Mouse (Mus musculus) liver, postnatal 0 days (tissue): ENCODE data around the gene Blmh. TPM values are rescaled to one million over a fixed set of nuclear protein-coding genes. Genes with fewer than 3 reads are reported as not detected.
A peak's percentile ranks its signal among the peaks of the same experiment; 100 is the strongest.

ENCODE experiments used
- ATAC-seq: fragments of 200-750 bp; cut with Nextera tagmentation; 2 replicates; pipeline ENCODE4 v1.8.0; 2017; ENCODE audit warnings: mild to moderate bottlenecking, moderate library complexity
- DNase-seq: peaks from one replicate; pipeline ENCODE4 v3.0.0-alpha.2; 2016
- H3K27ac ChIP-seq: fragments of 300-500 bp; sonication (generic); 2 replicates; pipeline ENCODE4 v1.5.1; 2014; ENCODE audit warnings: antibody characterized with exemption, moderate library complexity, mild to moderate bottlenecking, low read depth
- H3K27me3 ChIP-seq: fragments of 300-500 bp; sonication (generic); 2 replicates; pipeline ENCODE4 v1.6.1; 2014; ENCODE audit warnings: low read length, control low read depth, mixed read lengths; ENCODE audit not compliant: insufficient read depth
- H3K36me3 ChIP-seq: fragments of 300-500 bp; sonication (generic); replicated peaks from 2 replicates; pipeline ENCODE4 v1.6.1; 2014; ENCODE audit warnings: mild to moderate bottlenecking, control low read depth, low read length, moderate library complexity, mixed read lengths; ENCODE audit not compliant: insufficient read depth
- H3K4me1 ChIP-seq: fragments of 300-500 bp; sonication (generic); 2 replicates; pipeline ENCODE4 v1.6.1; 2014; ENCODE audit warnings: antibody characterized with exemption, mild to moderate bottlenecking, control low read depth; ENCODE audit not compliant: insufficient read depth
- H3K4me2 ChIP-seq: fragments of 300-500 bp; sonication (generic); 2 replicates; pipeline ENCODE4 v1.6.1; 2014; ENCODE audit warnings: low read depth, mild to moderate bottlenecking, low read length, moderate library complexity, mixed read lengths
- H3K4me3 ChIP-seq: fragments of 300-500 bp; sonication (generic); 2 replicates; pipeline ENCODE4 v1.5.1; 2014; ENCODE audit warnings: low read depth, low read length
- H3K9ac ChIP-seq: fragments of 300-500 bp; sonication (generic); replicated peaks from 2 replicates; pipeline ENCODE4 v1.6.1; 2014; ENCODE audit warnings: mild to moderate bottlenecking, moderate library complexity
- H3K9me3 ChIP-seq: fragments of 300-500 bp; sonication (generic); 2 replicates; pipeline ENCODE4 v1.6.1; 2016; ENCODE audit warnings: mild to moderate bottlenecking, control low read depth, low read length, mixed read lengths
- CTCF ChIP-seq: sonication (generic); IDR thresholded peaks from 2 replicates; pipeline ENCODE4 v1.5.1; 2016; ENCODE audit warnings: antibody characterized with exemption, low read depth
- EP300 ChIP-seq: IDR thresholded peaks from 2 replicates; pipeline ENCODE4 v1.6.1; 2016; ENCODE audit warnings: antibody characterized with exemption, low read depth, mild to moderate bottlenecking
- WGBS: fragments of 180-500 bp; shearing (Covaris S2); extraction: QIAGEN DNeasy Blood & Tissue Kit; methylation state at CpG from one replicate; pipeline ENCODE4 v1.1.7; 2014; ENCODE audit not compliant: insufficient replicate concordance; 5-methylcytosine and 5-hydroxymethylcytosine counted together
- polyA plus RNA-seq: library from polyadenylated mRNA; unstranded; fragments of >200 nt; fragmentation: Nextera tagmentation; extraction: Ambion mirVana; gene quantifications from 2 replicates; pipeline ENCODE4 v1.2.1, GENCODE M21; 2015

Gene Blmh
- polyA plus RNA-seq, 1 experiment from 2014 or later = 34.6 TPM

DNA sequence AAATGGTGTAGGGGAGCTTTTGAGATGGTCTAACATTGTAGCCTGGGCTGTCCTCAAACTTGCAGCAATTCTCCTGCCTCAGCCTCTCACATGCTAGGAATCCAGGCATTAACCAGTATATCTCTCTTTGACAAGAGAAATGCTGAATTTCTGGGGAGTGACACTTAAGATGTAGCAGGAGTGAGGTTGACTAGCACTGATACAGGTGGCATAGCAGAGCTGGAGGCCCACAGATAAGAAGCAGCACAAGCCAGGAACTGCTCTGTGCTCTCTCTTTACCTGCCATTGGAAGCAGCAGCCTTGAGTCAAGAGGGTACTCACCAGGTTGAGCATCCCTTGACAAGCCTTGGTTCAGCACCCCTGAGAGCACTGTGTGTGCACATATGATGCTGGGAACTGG is 59.6 kb downstream of the Blmh start:
- 0 out of 2 replicates have a peak, but pooled peaks have one; percentile 29 for ATAC-seq
- no peak overlapping the region for H3K4me2 ChIP-seq
- no peak overlapping the region for H3K9ac ChIP-seq
- H3K27me3 ChIP-seq = no peaks in the 10 kb centered on the region
- TF ChIP-seq CTCF (no peak), EP300 (no peak)
- H3K4me1 ChIP-seq = peaks cover 8% of the 10 kb centered on the region
- no peak for DNase-seq
- no peaks in the 10 kb centered on the region for H3K9me3 ChIP-seq
- no peak overlapping the region for H3K4me3 ChIP-seq
- no peak overlapping the region for H3K27ac ChIP-seq
- peaks cover 41% of the 10 kb centered on the region for H3K36me3 ChIP-seq

DNA sequence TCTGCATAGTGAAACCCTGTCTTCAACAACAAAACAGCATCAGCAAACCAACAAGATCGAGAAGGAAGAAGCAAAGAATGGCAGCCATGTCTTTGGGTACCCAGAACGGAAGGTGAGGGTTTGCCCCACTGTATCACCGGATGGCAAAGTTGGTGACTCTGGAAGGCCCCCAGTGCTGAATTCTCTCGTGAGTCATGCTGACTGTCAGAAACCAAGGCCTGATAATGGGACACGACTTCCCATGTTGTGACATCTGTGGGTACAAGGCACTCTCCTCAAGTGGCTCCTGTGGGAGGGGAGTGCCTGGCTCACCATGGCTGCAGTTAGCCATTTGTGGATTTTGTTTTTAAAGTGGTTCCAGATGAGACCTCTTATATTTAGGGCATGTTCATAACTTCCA is 66.2 kb downstream of the Blmh start:
- 37% methylated on average over 5 of the region's 5 CpGs for WGBS
- Histone ChIP-seq H3K27me3 (no peaks in the 10 kb centered on the region), H3K4me3 (no peak overlapping the region), H3K9me3 (no peaks in the 10 kb centered on the region), H3K4me1 (peaks cover 5% of the 10 kb centered on the region; the same call in 1 of the 2 replicates), H3K27ac (no peak overlapping the region), H3K36me3 (peaks cover 23% of the 10 kb centered on the region), H3K4me2 (no peak overlapping the region), H3K9ac (no peak overlapping the region)
- TF ChIP-seq CTCF = no peak
- no peak for TF ChIP-seq EP300
- no peak for ATAC-seq
- no peak for DNase-seq

DNA sequence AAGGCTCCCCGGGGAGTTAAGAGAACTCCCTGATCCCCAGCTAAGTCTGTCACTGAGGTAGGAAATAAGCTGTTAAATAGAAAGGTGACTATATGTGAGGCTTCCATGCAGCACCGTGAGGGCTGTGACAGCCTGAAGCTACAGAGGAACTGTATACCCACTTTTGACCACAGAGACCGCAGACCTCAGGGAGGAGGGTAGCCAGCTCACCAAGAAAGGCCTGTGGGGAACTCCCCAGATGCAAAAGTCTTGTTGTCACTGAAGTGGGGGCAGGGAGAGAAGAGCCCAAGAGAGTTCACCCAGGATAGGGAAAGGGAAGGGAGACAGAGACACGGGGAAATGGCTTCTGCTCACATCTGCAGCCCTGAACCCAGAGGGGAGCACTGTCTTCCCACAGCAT is 68.3 kb downstream of the Blmh start:
- peak; percentile 53 for DNase-seq
- 9% methylated on average over 4 of the region's 4 CpGs for WGBS
- Histone ChIP-seq H3K36me3 (peaks cover 6% of the 10 kb centered on the region; the same call in 1 of the 2 replicates), H3K27ac (no peak overlapping the region), H3K4me3 (no peak overlapping the region), H3K4me2 (no peak overlapping the region), H3K4me1 (peaks cover 5% of the 10 kb centered on the region), H3K27me3 (peaks cover 5% of the 10 kb centered on the region), H3K9me3 (no peaks in the 10 kb centered on the region), H3K9ac (no peak overlapping the region)
- ATAC-seq = no peak
- no peak for TF ChIP-seq EP300
- TF ChIP-seq CTCF = no peak

DNA sequence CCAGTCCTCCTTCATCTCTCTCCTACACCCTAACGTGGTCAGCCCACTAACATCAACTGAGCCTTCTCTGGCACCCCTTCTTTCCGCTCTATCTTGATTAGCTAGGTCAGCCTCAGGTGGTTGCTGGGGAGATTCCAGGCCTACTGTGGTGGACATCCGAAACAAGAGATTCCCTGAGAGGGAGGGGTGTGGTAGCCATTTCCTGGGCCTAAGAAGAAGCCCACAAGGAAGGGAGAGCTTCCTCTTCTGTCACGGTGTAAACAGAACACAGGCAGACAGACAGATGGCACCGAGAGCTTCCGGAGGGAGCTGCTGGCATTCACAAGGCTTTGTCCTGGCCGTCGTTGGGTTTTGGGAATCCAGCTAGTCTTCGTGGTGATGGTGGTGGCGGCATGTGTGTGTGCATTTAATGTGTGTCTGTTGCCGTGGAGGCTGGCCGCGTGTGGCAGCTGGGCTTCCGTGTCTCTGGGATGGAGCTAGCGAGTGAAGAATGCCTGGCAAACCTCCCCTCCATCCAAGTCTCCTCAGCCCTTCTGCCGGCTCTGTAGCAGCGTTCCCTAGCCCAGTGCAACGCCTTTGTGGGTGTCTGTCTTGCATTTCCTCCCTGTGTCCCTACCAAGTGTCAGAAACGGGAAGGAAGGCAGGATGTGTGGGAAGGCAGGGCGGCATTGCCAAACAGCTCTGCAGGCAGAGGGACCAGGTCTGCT is 71.5 kb downstream of the Blmh start:
- no peak for TF ChIP-seq EP300
- no peak for TF ChIP-seq CTCF
- WGBS = 37% methylated on average over 20 of the region's 20 CpGs
- Histone ChIP-seq H3K4me2 (peak overlapping the region; percentile 44), H3K27me3 (peaks cover 24% of the 10 kb centered on the region), H3K27ac (no peak overlapping the region), H3K36me3 (no peaks in the 10 kb centered on the region), H3K9me3 (no peaks in the 10 kb centered on the region), H3K9ac (no peak overlapping the region), H3K4me3 (no peak overlapping the region), H3K4me1 (peaks cover 9% of the 10 kb centered on the region)
- no peak for DNase-seq
- no peak for ATAC-seq

DNA sequence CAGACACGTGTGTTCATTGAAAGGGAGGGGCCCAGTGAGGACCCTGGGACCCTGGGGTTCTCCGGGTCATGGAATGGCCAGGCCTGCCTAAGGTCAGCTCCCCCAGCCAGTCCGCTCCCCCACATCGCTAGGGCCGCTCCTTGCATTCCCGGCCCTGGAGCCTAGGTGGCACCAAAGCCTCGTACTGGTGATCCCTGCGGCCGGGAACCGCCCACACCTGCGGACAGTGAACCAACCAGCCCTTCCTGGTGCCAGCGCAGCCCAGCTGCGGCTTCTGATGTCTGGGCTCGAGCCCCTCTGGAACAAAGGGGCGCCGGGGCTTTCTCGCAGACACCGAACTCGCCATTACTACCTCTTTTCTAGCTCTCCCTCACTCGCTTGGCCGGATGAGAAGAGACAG is 72.7 kb downstream of the Blmh start:
- peak; percentile 88 for DNase-seq
- peaks cover 24% of the 10 kb centered on the region for H3K27me3 ChIP-seq
- WGBS = 1% methylated on average over 21 of the region's 21 CpGs
- H3K4me2 ChIP-seq = peak overlapping the region; percentile 63
- peak; percentile 85 for ATAC-seq
- peaks cover 9% of the 10 kb centered on the region for H3K4me1 ChIP-seq
- no peak overlapping the region for H3K27ac ChIP-seq
- TF ChIP-seq CTCF (peak; percentile 91), EP300 (no peak)
- no peaks in the 10 kb centered on the region for H3K9me3 ChIP-seq
- peak overlapping the region; percentile 32 for H3K4me3 ChIP-seq
- no peaks in the 10 kb centered on the region for H3K36me3 ChIP-seq
- H3K9ac ChIP-seq = no peak overlapping the region

DNA sequence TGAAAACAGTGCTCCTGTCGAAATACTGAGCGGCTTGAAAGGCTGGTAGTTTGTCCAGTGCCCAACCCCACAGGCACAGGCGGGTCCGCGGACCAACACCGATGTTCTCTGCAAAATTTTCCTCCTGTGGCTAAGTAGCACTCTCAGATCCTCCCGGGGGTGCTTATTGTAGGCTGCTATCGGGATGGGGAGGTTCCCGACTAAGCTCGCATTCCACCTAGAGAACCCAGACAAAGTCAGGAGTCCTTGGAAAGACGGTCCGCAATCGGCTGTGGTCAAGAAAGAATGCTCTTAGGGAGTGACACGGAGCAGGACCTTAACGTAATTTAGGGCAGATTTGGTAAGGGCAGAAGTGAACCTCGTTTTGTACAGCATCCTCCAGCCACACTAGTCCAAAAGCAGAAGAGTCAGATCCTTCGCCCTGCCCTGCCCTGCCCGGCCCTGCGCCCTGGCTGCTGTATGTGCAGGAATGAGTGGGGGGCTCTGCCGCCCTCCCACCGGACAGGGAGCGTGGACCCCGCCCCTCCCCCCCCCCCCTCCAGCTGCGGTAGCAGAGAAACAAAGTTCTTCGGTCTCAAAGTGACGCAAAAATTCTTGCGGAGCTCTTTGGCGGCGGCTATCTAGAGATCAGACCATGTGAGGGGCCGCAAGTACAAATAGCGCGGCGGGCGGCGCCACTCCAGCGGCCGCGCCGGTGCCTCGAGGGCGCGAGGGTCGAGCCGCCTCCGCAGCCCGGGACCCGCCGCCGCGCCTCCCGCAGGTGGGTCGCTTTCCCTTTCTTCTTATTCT is 73.5 kb downstream of the Blmh start, which contains the start of gene Slc6a4:
Gene Slc6a4 (plus strand): TSS at position 688 of the 789 bp plus-strand sequence.
- Histone ChIP-seq H3K9me3 (no peaks in the 10 kb centered on the region), H3K4me1 (peaks cover 8% of the 10 kb centered on the region), H3K27ac (no peak within 1 kb of the TSS), H3K4me2 (peak within 1 kb of the TSS; percentile 63), H3K36me3 (no peaks in the 10 kb centered on the region), H3K4me3 (peak within 1 kb of the TSS; percentile 32), H3K27me3 (peaks cover 24% of the 10 kb centered on the region), H3K9ac (no peak within 1 kb of the TSS)
- no peak for TF ChIP-seq EP300
- TF ChIP-seq CTCF = no peak
- 0 out of 2 replicates have a peak, but pooled peaks have one; percentile 16 for ATAC-seq
- WGBS = 2% methylated on average over 42 of the region's 52 CpGs
- no peak for DNase-seq
